Mouse (Mus musculus): ENCODE results near the gene Cd300lf. TPM values are rescaled to one million over a fixed set of nuclear protein-coding genes. Genes with fewer than 3 reads are reported as not detected.

The Cd300lf gene
- under 1 TPM in 1 of 2 experiments, not detected in 1; 0.58 TPM for total RNA-seq (2021)
- long read RNA-seq, experiment 1, partial matches to known transcripts = 0 of 1 reads
- long read RNA-seq, experiment 1, other reads (novel, unspliced or antisense) = 1 of 1 reads
- long read RNA-seq, experiment 2, partial matches to known transcripts = 0 of 1 reads
- long read RNA-seq, experiment 2, other reads (novel, unspliced or antisense) = 0 of 1 reads

DNA sequence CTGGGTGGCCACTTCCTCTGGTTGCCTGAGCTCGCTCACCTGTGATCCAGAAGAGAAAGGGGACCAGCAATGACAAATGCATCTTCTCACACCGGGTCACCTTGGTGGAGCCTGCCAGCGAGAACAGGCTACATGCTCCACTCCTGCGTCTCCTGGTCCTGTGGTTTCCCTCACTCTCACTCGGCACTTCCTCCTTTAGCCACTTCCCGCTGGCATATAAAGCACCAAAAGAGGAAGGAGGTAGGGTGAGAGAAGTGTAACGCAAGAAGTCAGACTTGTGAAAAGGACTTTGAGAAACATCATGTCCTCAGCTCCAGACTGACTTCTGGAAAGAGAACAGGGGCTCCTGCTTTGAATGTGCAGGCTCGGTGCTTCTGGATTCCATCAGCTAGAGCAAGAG is at the start of gene Cd300lf:
Cd300lf (minus strand) TSS at position 193 of the 400 bp plus-strand sequence.
- no peak for DNase-seq (ENCODE audit: extremely low spot score in 1 of 2, low spot score in 2 of 2)
- Histone ChIP-seq H3K4me3 (no peak within 1 kb of the TSS), H3K27ac (no peak within 1 kb of the TSS)
- no peak for TF ChIP-seq CTCF (IDR thresholded peaks at IDR 0.05)
- intact Hi-C loops (cut with DNase I) = no loop called here

GRCm38 (mm10) chr11:115181913-115182638 is 48.3 kb upstream of the Cd300lf start:
- H3K4me3 ChIP-seq = no peak overlapping the region
- intact Hi-C loops (cut with DNase I) = loop anchor here (1.0 to 2.0 kb wide), 2 partner anchors 21 to 101 kb away; no protein-coding TSS in a partner anchor

DNA sequence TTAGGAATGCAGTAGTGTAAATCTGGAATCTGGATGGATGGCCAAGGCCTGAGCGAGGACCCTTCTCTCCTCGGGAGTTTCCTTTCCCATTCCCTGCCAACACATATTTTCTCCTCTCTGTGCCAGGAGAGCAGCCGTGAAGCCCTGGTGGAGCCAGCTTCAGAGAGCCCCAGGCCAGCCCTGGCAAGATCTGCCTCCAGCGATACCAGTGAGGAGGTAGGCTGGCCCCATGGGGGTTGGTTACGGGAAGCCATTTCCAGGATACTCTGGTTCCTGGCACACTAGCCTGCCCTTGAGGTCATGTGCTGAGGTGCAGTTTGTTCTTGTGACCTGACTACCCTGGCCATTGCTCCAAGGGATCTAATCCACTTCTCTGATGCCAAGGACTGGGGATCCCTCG is 46.1 kb upstream of the Cd300lf start:
- TF ChIP-seq CTCF (IDR thresholded peaks at IDR 0.05) = no peak
- no peak for DNase-seq (ENCODE audit: extremely low spot score in 1 of 2, low spot score in 2 of 2)
- H3K27ac ChIP-seq = no peak overlapping the region
- intact Hi-C loops (cut with DNase I) = no loop called here
- no peak overlapping the region for H3K4me3 ChIP-seq

More at GRCm38 (mm10) chr11:115181913-115182638, 48.3 kb upstream of the Cd300lf start:
- H3K27ac ChIP-seq = no peak overlapping the region
- TF ChIP-seq CTCF (IDR thresholded peaks at IDR 0.05) = peak; percentile 82
- peak; percentile 68 to 79 for DNase-seq (ENCODE audit: extremely low spot score in 1 of 2, low spot score in 2 of 2)

DNA sequence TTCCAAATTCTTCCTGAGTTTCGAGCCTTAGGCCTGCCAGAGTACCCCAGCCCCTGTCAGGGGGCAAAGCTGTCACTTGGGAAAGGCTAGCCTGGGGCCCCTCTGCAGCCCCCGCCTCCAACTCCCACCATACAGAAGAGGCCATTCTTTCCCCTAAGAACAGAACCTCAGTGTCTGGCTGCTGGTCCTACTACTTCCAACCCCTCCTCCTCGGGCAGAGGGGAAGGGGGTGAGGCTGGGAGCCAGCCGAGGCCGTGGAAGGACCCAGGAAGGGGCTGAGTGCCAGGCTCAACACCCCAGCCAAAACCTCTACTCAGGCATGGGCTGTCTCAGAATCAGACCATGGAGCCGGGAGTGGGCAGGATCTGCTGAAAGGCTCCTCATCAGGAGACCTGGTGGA is 45.4 kb upstream of the Cd300lf start:
- intact Hi-C loops (cut with DNase I) = no loop called here
- peak in 1 of 2 experiments; percentile 45 for DNase-seq (ENCODE audit: extremely low spot score in 1 of 2, low spot score in 2 of 2)
- TF ChIP-seq CTCF (IDR thresholded peaks at IDR 0.05) = no peak
- H3K27ac ChIP-seq = no peak overlapping the region
- no peak overlapping the region for H3K4me3 ChIP-seq

- TF ChIP-seq CTCF (IDR thresholded peaks at IDR 0.05) = no peak
- no peak overlapping the region for H3K27ac ChIP-seq
- intact Hi-C loops (cut with DNase I) = no loop called here
- DNase-seq (ENCODE audit: extremely low spot score in 1 of 2, low spot score in 2 of 2) = no peak
- no peak overlapping the region for H3K4me3 ChIP-seq
Observed at GRCm38 (mm10) chr11:115178766-115179165, 45.0 kb upstream of the Cd300lf start.

DNA sequence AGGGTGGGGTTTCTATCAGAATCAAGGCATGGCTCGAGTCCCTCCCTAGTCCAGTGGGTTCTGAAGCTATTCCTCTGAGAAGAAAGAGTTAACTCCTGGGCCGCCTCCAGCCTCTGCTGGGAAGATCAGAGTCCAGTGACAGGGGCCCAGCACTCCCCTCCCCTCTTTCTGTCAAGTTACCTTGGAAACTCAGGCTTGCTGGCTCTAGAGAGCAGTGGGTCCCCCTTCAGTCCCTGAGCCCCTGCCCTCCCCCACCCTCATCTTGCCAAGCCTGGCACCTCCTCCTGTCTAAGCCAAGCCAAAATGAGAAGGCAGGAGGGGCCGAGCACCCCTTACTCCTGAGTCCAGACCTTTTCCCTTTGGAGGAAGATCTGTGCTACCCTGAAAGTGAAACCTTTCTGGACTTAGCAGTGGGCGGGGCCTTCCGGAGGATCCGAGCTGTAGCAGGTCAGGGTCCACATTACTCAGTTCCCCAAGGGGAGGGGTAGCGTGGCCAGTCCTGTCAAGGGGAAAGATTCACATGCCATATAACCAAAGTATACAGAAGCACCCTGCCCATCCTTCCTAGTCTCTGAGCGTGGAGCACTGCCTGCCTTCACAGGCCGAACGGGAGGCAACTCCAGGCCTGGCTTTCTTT is 43.9 kb upstream of the Cd300lf start:
- intact Hi-C loops (cut with DNase I) = no loop called here
- H3K27ac ChIP-seq = no peak overlapping the region

GRCm38 (mm10) chr11:115176399-115177190 is 42.8 kb upstream of the Cd300lf start:
- DNase-seq (ENCODE audit: extremely low spot score in 1 of 2, low spot score in 2 of 2) = no peak
- H3K27ac ChIP-seq = no peak overlapping the region
- intact Hi-C loops (cut with DNase I) = no loop called here

More for the DNA sequence above, 43.9 kb upstream of the Cd300lf start:
- no peak overlapping the region for H3K4me3 ChIP-seq
- TF ChIP-seq CTCF (IDR thresholded peaks at IDR 0.05) = no peak
- DNase-seq (ENCODE audit: extremely low spot score in 1 of 2, low spot score in 2 of 2) = no peak

DNA sequence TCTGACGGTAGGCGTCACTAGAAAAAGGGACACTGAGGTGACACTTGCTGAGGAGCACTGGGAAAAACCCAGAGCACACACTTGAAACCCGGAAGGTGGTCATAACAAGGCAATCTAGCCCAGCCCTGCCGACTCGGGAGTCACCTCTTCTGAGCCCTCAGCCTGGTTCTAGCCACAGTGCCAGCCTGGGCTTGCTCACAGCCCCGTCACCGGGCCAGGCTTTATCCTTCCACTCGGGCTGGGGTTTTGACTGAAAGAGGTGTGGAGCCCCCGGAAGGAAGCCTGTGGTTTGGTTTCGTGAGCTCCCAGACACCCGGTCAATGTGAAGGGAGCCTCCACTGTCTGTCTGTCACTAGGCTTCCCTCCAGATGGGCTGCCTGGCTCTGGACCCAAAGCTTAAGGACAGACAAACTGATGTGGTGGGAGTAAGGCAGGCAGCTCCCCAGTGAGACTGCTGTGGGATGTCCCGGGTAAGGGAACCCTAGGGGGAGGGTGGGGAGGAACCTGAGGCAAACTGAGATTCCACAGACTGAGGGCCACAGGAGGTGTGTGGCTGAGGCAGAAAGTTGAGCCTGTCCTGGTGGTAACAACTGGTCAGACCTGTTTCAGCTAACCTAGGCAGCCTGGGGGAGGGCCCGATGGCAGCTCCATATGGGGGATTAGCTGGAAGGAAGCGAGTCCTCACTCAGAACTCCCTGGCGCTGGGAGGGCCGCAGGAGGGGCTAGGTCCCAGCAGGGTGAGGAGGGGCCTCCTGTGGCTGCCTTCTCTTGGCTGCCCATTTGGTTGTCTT is 40.0 kb upstream of the Cd300lf start:
- Histone ChIP-seq H3K4me3 (no peak overlapping the region), H3K27ac (no peak overlapping the region)
- TF ChIP-seq CTCF (IDR thresholded peaks at IDR 0.05) = no peak
- intact Hi-C loops (cut with DNase I) = no loop called here
- no peak for DNase-seq (ENCODE audit: extremely low spot score in 1 of 2, low spot score in 2 of 2)

More at GRCm38 (mm10) chr11:115176399-115177190, 42.8 kb upstream of the Cd300lf start:
- H3K4me3 ChIP-seq = no peak overlapping the region
- TF ChIP-seq CTCF (IDR thresholded peaks at IDR 0.05) = no peak

DNA sequence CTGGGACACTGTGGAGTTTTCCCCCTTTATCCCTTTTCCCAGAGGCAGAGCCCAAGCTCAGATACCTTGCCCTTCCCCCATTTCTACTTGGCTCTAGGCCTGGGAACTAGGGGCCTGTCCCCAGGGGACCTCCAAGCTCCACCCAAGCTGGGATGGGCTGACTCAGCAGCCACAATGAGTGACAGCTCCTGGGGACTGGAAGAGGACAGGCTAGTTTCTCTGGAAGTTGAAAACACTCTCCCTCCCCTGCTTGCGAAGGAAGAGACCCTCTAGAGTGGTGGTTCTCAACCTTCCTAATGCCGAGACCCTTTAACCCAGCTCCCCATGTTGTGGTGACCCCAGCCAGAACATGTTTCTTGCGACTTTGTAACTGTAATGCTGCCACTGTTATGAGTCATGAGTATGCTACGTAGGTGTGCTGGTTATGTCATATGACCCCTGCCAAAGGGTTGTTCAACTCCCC is 39.1 kb upstream of the Cd300lf start:
- intact Hi-C loops (cut with DNase I) = no loop called here
- no peak for TF ChIP-seq CTCF (IDR thresholded peaks at IDR 0.05)
- Histone ChIP-seq H3K27ac (no peak overlapping the region), H3K4me3 (no peak overlapping the region)
- DNase-seq (ENCODE audit: extremely low spot score in 1 of 2, low spot score in 2 of 2) = peak in 1 of 2 experiments; percentile 42

GRCm38 (mm10) chr11:115171125-115171524 is 37.3 kb upstream of the Cd300lf start:
- H3K27ac ChIP-seq = no peak overlapping the region
- TF ChIP-seq CTCF (IDR thresholded peaks at IDR 0.05) = no peak
- intact Hi-C loops (cut with DNase I) = no loop called here
- no peak for DNase-seq (ENCODE audit: extremely low spot score in 1 of 2, low spot score in 2 of 2)
- H3K4me3 ChIP-seq = no peak overlapping the region

DNA sequence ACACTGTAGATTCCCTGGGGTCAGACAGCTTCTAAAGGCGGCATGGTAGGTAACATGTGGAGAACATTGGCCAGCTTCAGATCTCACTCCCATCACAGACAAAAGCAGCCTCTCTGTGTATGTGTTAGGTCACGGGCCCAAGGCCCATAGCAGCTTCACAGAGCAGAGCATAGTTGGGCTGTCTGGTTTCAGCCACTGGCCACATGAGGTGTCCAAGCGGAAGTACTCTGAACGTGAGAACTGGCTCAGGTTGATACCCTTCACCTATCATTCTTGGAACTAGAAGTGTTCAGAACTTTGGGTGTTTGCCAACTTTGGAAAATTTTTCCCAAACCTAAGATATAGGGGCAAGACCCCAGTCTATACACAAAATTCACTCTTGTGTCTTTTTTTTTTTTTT is 35.6 kb upstream of the Cd300lf start:
- no peak overlapping the region for H3K27ac ChIP-seq
- no peak overlapping the region for H3K4me3 ChIP-seq
- DNase-seq (ENCODE audit: extremely low spot score in 1 of 2, low spot score in 2 of 2) = no peak
- TF ChIP-seq CTCF (IDR thresholded peaks at IDR 0.05) = no peak
- intact Hi-C loops (cut with DNase I) = no loop called here

Measured in left cerebral cortex, adult 2 months (tissue).